Mouse (Mus musculus): ENCODE data around the gene Itsn2. TPM values are rescaled to one million over a fixed set of nuclear protein-coding genes. Genes with fewer than 3 reads are reported as not detected.

The Itsn2 gene
- polyA plus RNA-seq, 1 experiment, result 36.3 TPM

DNA sequence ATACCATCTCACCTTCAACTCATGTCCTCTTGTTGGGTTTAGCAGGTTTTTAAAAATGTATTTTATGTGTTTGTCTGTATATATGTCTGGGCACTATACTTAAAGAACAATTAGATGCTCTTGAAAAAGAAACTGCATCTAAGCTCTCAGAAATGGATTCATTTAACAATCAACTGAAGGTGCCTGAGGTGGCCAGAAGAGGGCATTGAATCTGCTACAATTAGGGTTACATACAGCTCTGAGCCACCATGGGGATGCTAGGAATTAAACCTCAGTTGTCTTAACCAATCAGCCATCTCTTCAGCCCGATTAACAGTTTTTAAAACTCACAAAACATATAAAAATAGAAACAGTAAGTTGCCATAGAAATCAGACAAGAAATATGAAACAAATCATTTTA, 46.0 kb downstream of the Itsn2 start:
- no peak for DNase-seq
- H3K4me3 ChIP-seq (replicated peaks; ENCODE audit: extremely low read depth, low read depth, low read length), result no peak overlapping the region
- H3K4me1 ChIP-seq (ENCODE audit: control insufficient read depth, insufficient read depth, low read length), result no peaks in the 10 kb centered on the region
- 85% methylated on average over 1 of the region's 1 CpGs for WGBS
- TF ChIP-seq CTCF (IDR thresholded peaks at IDR 0.05; ENCODE audit: insufficient read depth, low read length) (no peak), POLR2A (IDR thresholded peaks at IDR 0.05; ENCODE audit: borderline replicate concordance, extremely low read depth, low read depth, low read length) (no peak)

GRCm38 (mm10) chr12:4640737-4641136, 48.3 kb downstream of the Itsn2 start:
- H3K4me3 ChIP-seq (replicated peaks; ENCODE audit: extremely low read depth, low read depth, low read length), result no peak overlapping the region
- no peak for TF ChIP-seq POLR2A (IDR thresholded peaks at IDR 0.05; ENCODE audit: borderline replicate concordance, extremely low read depth, low read depth, low read length)
- no peak for TF ChIP-seq CTCF (IDR thresholded peaks at IDR 0.05; ENCODE audit: insufficient read depth, low read length)
- H3K4me1 ChIP-seq (ENCODE audit: control insufficient read depth, insufficient read depth, low read length), result no peaks in the 10 kb centered on the region
- 67% methylated on average over 1 of the region's 1 CpGs for WGBS
- DNase-seq, result no peak

- 85% methylated on average over 2 of the region's 2 CpGs for WGBS
- no peaks in the 10 kb centered on the region for H3K4me1 ChIP-seq (ENCODE audit: control insufficient read depth, insufficient read depth, low read length)
- H3K4me3 ChIP-seq (replicated peaks; ENCODE audit: extremely low read depth, low read depth, low read length), result no peak overlapping the region
- TF ChIP-seq POLR2A (IDR thresholded peaks at IDR 0.05; ENCODE audit: borderline replicate concordance, extremely low read depth, low read depth, low read length), result no peak
- TF ChIP-seq CTCF (IDR thresholded peaks at IDR 0.05; ENCODE audit: insufficient read depth, low read length), result no peak
- no peak for DNase-seq
These were observed 64.4 kb downstream of the Itsn2 start for GRCm38 (mm10) chr12:4656813-4657212.

DNA sequence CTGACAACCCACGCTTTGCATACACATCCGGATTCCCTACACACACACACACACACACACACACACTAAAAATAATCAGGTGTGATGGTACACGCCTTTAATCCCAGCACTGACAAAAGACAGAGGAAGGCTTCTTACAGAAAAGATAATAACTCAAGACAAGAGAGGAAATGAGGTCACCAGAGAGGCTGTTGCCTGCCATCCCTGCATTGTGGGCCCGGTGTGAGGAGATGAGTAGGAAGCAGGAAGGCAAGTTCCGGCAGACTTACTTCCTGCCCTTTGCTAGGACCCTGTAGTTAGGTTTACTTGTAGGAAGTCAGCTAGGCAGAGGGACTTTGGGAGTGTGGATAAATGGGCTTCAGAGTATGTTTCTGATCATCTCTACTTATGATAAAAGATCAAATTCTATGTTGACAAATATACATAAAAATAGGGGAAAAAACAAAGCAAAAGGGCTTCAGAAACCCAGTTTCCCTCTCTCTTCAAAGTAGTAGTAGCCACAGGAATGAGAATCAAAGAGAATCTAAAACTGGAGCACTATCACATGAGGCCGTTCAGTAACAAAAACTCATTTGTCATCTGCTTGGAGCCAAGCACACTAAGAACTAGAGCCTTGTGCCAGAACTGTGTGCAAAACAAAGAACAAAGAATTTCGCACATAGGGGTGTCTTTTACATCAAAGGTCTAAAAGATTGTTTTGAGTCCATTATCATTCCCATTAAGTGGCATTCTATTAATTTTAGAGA, 72.7 kb downstream of the Itsn2 start:
- no peak for DNase-seq
- no peak for TF ChIP-seq POLR2A (IDR thresholded peaks at IDR 0.05; ENCODE audit: borderline replicate concordance, extremely low read depth, low read depth, low read length)
- Histone ChIP-seq H3K4me3 (replicated peaks; ENCODE audit: extremely low read depth, low read depth, low read length) (no peak overlapping the region), H3K4me1 (ENCODE audit: control insufficient read depth, insufficient read depth, low read length) (no peaks in the 10 kb centered on the region)
- 50% methylated on average over 7 of the region's 7 CpGs for WGBS

- TF ChIP-seq CTCF (IDR thresholded peaks at IDR 0.05; ENCODE audit: insufficient read depth, low read length), result no peak
- WGBS, result 72% methylated on average over 5 of the region's 5 CpGs
- Histone ChIP-seq H3K4me3 (replicated peaks; ENCODE audit: extremely low read depth, low read depth, low read length) (no peak overlapping the region), H3K4me1 (ENCODE audit: control insufficient read depth, insufficient read depth, low read length) (no peaks in the 10 kb centered on the region)
- no peak for DNase-seq
These were observed 73.2 kb downstream of the Itsn2 start for GRCm38 (mm10) chr12:4665675-4666037.

GRCm38 (mm10) chr12:4676336-4676735, 83.9 kb downstream of the Itsn2 start:
- Histone ChIP-seq H3K4me1 (ENCODE audit: control insufficient read depth, insufficient read depth, low read length) (no peaks in the 10 kb centered on the region), H3K4me3 (replicated peaks; ENCODE audit: extremely low read depth, low read depth, low read length) (no peak overlapping the region)
- DNase-seq, result no peak
- TF ChIP-seq POLR2A (IDR thresholded peaks at IDR 0.05; ENCODE audit: borderline replicate concordance, extremely low read depth, low read depth, low read length) (no peak), CTCF (IDR thresholded peaks at IDR 0.05; ENCODE audit: insufficient read depth, low read length) (no peak)
- 89% methylated on average over 1 of the region's 1 CpGs for WGBS

GRCm38 (mm10) chr12:4679971-4680370, 87.5 kb downstream of the Itsn2 start:
- no peak overlapping the region for H3K4me3 ChIP-seq (replicated peaks; ENCODE audit: extremely low read depth, low read depth, low read length)
- no peaks in the 10 kb centered on the region for H3K4me1 ChIP-seq (ENCODE audit: control insufficient read depth, insufficient read depth, low read length)
- TF ChIP-seq CTCF (IDR thresholded peaks at IDR 0.05; ENCODE audit: insufficient read depth, low read length), result no peak
- no peak for TF ChIP-seq POLR2A (IDR thresholded peaks at IDR 0.05; ENCODE audit: borderline replicate concordance, extremely low read depth, low read depth, low read length)
- DNase-seq, result no peak
- 64% methylated on average over 4 of the region's 4 CpGs for WGBS

GRCm38 (mm10) chr12:4685441-4685840, 93.0 kb downstream of the Itsn2 start:
- WGBS, result 90% methylated on average over 4 of the region's 4 CpGs
- TF ChIP-seq CTCF (IDR thresholded peaks at IDR 0.05; ENCODE audit: insufficient read depth, low read length) (no peak), POLR2A (IDR thresholded peaks at IDR 0.05; ENCODE audit: borderline replicate concordance, extremely low read depth, low read depth, low read length) (no peak)
- no peak overlapping the region for H3K4me3 ChIP-seq (replicated peaks; ENCODE audit: extremely low read depth, low read depth, low read length)
- DNase-seq, result no peak
- H3K4me1 ChIP-seq (ENCODE audit: control insufficient read depth, insufficient read depth, low read length), result no peaks in the 10 kb centered on the region

GRCm38 (mm10) chr12:4688386-4688785, 95.9 kb downstream of the Itsn2 start:
- no peak overlapping the region for H3K4me3 ChIP-seq (replicated peaks; ENCODE audit: extremely low read depth, low read depth, low read length)
- no peak for TF ChIP-seq CTCF (IDR thresholded peaks at IDR 0.05; ENCODE audit: insufficient read depth, low read length)
- TF ChIP-seq POLR2A (IDR thresholded peaks at IDR 0.05; ENCODE audit: borderline replicate concordance, extremely low read depth, low read depth, low read length), result no peak
- WGBS, result 89% methylated on average over 2 of the region's 2 CpGs
- H3K4me1 ChIP-seq (ENCODE audit: control insufficient read depth, insufficient read depth, low read length), result no peaks in the 10 kb centered on the region
- no peak for DNase-seq

DNA sequence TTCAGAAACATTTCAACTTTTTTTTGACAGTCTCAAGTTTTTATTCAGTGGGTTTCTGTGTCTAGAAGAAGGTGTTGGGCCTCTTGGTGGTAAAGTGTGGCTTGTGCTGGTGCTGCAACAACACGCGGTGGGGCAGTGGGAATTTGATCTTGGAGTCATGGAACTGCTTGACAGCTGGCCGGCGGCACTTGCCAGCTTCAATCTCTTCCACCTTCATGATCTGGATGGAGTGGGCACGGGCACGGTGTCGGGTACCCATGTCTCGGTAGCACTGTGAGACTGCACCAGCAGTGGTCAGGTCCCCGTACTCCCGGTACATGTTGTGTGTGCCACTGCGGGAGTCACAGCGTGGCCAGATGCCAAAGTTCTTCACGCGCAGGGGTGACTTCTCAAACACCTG, 96.9 kb downstream of the Itsn2 start:
- Histone ChIP-seq H3K4me1 (ENCODE audit: control insufficient read depth, insufficient read depth, low read length) (no peaks in the 10 kb centered on the region), H3K4me3 (replicated peaks; ENCODE audit: extremely low read depth, low read depth, low read length) (no peak overlapping the region)
- 93% methylated on average over 14 of the region's 14 CpGs for WGBS
- no peak for TF ChIP-seq POLR2A (IDR thresholded peaks at IDR 0.05; ENCODE audit: borderline replicate concordance, extremely low read depth, low read depth, low read length)
- no peak for TF ChIP-seq CTCF (IDR thresholded peaks at IDR 0.05; ENCODE audit: insufficient read depth, low read length)
- no peak for DNase-seq

Measured in lung, adult 2 months (tissue).